ENCODE assay signal across 25 mouse cellular contexts in genomic region chr16:10486993-10487392, GRCm38 (mm10). TPM values are rescaled to one million over a fixed set of nuclear protein-coding genes. Genes with fewer than 3 reads are reported as not detected.
DNase-seq lines count a peak whose midpoint lies in the region; ATAC-seq lines count a peak whose summit lies in the region.
"Had no signal": no experiment of that assay in that cellular context is flagged by ENCODE, and none has a peak within 500 bp of the region (broad histone marks: within the 10 kb centered on the region; RNA-seq: fewer than 3 reads in every experiment).

No protein-coding gene starts in this region.

- ATAC-seq in heart, embryonic 11.5 days (replicated peaks; ENCODE audit: insufficient number of reproducible peaks, low FRiP score, low TSS enrichment): no peak
- ATAC-seq: activated CD4-positive, CD25-positive, alpha-beta regulatory T cell, adult 4 months; forebrain, embryonic 14.5 days; forebrain, postnatal 0 days; Patski had no signal

- no peak overlapping the region for H3K4me3 ChIP-seq in heart, embryonic 11.5 days (ENCODE audit: low read depth, low read length)
- no peak overlapping the region for H3K4me3 ChIP-seq in macrophage (ENCODE audit: inconsistent target)
- H3K4me3 ChIP-seq: embryonic facial prominence, embryonic 13.5 days; embryonic facial prominence, embryonic 15.5 days; erythroblast, embryonic 14.5 days; forebrain, embryonic 10.5 days; forebrain, embryonic 12.5 days had no signal

- no peaks in the 10 kb centered on the region for H3K9me3 ChIP-seq in heart, embryonic 11.5 days (replicated peaks; ENCODE audit: control insufficient read depth, low read length)
- H3K9me3 ChIP-seq: embryonic facial prominence, embryonic 13.5 days; embryonic facial prominence, embryonic 15.5 days; forebrain, embryonic 10.5 days; forebrain, embryonic 12.5 days; G1E had no signal

- 69% methylated on average over 3 of the region's 3 CpGs for WGBS in heart, embryonic 11.5 days (ENCODE audit: insufficient replicate concordance)
- WGBS in macrophage (ENCODE audit: missing documents): 56% methylated on average over 3 of the region's 3 CpGs

- H3K9ac ChIP-seq in heart, embryonic 11.5 days (ENCODE audit: low read depth, low read length): no peak overlapping the region
- H3K9ac ChIP-seq: embryonic facial prominence, embryonic 13.5 days; embryonic facial prominence, embryonic 15.5 days; forebrain, embryonic 12.5 days; forebrain, postnatal 0 days had no signal

- H3K36me3 ChIP-seq in heart, embryonic 11.5 days (ENCODE audit: control insufficient read depth, insufficient read depth, low read length): no peaks in the 10 kb centered on the region
- H3K36me3 ChIP-seq in macrophage (ENCODE audit: inconsistent target): no peaks in the 10 kb centered on the region
- H3K36me3 ChIP-seq: embryonic facial prominence, embryonic 13.5 days; embryonic facial prominence, embryonic 15.5 days; forebrain, embryonic 10.5 days; forebrain, embryonic 12.5 days; G1E had no signal

- peaks cover 26% of the 10 kb centered on the region for H3K27me3 ChIP-seq in heart, embryonic 11.5 days (ENCODE audit: control insufficient read depth, insufficient read depth, low read length)

- peaks cover 12% of the 10 kb centered on the region for H3K4me1 ChIP-seq in heart, embryonic 11.5 days (ENCODE audit: control insufficient read depth, insufficient read depth, low read length)
- H3K4me1 ChIP-seq: forebrain, embryonic 12.5 days had no signal

- no peak overlapping the region for H3K27ac ChIP-seq in heart, embryonic 11.5 days (ENCODE audit: low read depth, low read length)
- 0 out of 2 replicates have a peak overlapping the region, but pooled peaks have one; percentile 10 for H3K27ac ChIP-seq in macrophage
- H3K27ac ChIP-seq: embryonic facial prominence, embryonic 13.5 days; embryonic facial prominence, embryonic 15.5 days; forebrain, embryonic 10.5 days; forebrain, embryonic 12.5 days had no signal

- H3K79me2 ChIP-seq in macrophage (ENCODE audit: inconsistent target): no peaks in the 10 kb centered on the region

- no peak overlapping the region for H3K4me2 ChIP-seq in heart, embryonic 11.5 days
- H3K4me2 ChIP-seq: embryonic facial prominence, embryonic 13.5 days; embryonic facial prominence, embryonic 15.5 days; forebrain, embryonic 12.5 days had no signal

- DNase-seq in heart, adult 11 months: peak; percentile 82
- peak; percentile 55 for DNase-seq in A20 (ENCODE audit: low read depth, low spot score)
- DNase-seq in adrenal gland, adult 8-10 months: no peak
- DNase-seq: adrenal gland, postnatal 10 days; adrenal gland, postnatal 25 days; cerebellum, adult 11 months; cerebellum, adult 18-20 months; cerebellum, adult 8-10 months; cerebellum, adult 9-11 months; cerebellum, postnatal 14 days; cerebellum, postnatal 36 days; embryo, embryonic 11 days; forebrain, postnatal 0 days had no signal

RNA-seq across cellular contexts. Expression of gene Ciita, which starts 7.1 kb away (rescaled TPM):
- 0.19 and 0.35 TPM in 2 replicates for polyA plus RNA-seq in heart, embryonic 11.5 days (2014; fragmentation: Nextera tagmentation; extraction: Ambion mirVana)
- total RNA-seq in macrophage (2018; cell fraction: chromatin; rRNA removed): 10 to 100 TPM in 19 of 26 experiments, 1 to 10 TPM in 7; 4.0 to 68.9 (median 17.5) TPM
- total RNA-seq in macrophage (2018; cell fraction: cytosol; rRNA removed): 1 to 10 TPM; 1.8 to 9.4 (median 4.6) TPM
- total RNA-seq in macrophage (2018; cell fraction: nucleus; rRNA removed): 10 to 100 TPM in 24 of 26 experiments, 1 to 10 TPM in 2; 1.8 to 46.9 (median 18.7) TPM
- 0.31 to 5.2 TPM (median 1.5 TPM) in 3 replicates for polyA plus RNA-seq in macrophage (2018)
- 1 to 10 TPM; 1.8 to 6.0 (median 4.7) TPM for total RNA-seq in adrenal gland, adult 8-10 months (2022)
- total RNA-seq: forebrain, postnatal 0 days had no signal
- polyA plus RNA-seq: C2C12; erythroblast, embryonic 14.5 days; G1E had no signal

RNA-seq across cellular contexts. Expression of gene Tvp23a, which starts 39.8 kb away (rescaled TPM):
- 4.5 and 6.3 TPM in 2 replicates for polyA plus RNA-seq in heart, embryonic 11.5 days (2014; fragmentation: Nextera tagmentation; extraction: Ambion mirVana)
- 1 to 10 TPM in 1 of 26 experiments, under 1 TPM in 10, not detected in 15; 0.18 to 1.4 (median 0.43) TPM for total RNA-seq in macrophage (2018; cell fraction: chromatin; rRNA removed)
- under 1 TPM in 4 of 26 experiments, not detected in 22; 0.03 to 0.24 (median 0.08) TPM for total RNA-seq in macrophage (2018; cell fraction: cytosol; rRNA removed)
- total RNA-seq in macrophage (2018; cell fraction: nucleus; rRNA removed): under 1 TPM in 10 of 26 experiments, not detected in 16; 0.13 to 0.96 (median 0.23) TPM
- polyA plus RNA-seq in macrophage (2018): not detected in 3 replicates
- 1 to 10 TPM; 1.5 to 3.6 (median 3.2) TPM for total RNA-seq in adrenal gland, adult 8-10 months (2022)
- polyA plus RNA-seq: erythroblast, embryonic 14.5 days; G1E had no signal

RNA-seq across cellular contexts. Expression of gene Dexi, which starts 55.9 kb away (rescaled TPM):
- polyA plus RNA-seq in heart, embryonic 11.5 days (2014; fragmentation: Nextera tagmentation; extraction: Ambion mirVana): 14.3 and 16.3 TPM in 2 replicates
- total RNA-seq in macrophage (2018; cell fraction: chromatin; rRNA removed): 10 to 100 TPM in 10 of 26 experiments, 1 to 10 TPM in 16; 3.6 to 25.3 (median 8.2) TPM
- 10 to 100 TPM in 11 of 26 experiments, 1 to 10 TPM in 15; 6.2 to 15.5 (median 9.1) TPM for total RNA-seq in macrophage (2018; cell fraction: cytosol; rRNA removed)
- total RNA-seq in macrophage (2018; cell fraction: nucleus; rRNA removed): 10 to 100 TPM in 12 of 26 experiments, 1 to 10 TPM in 14; 4.9 to 18.4 (median 9.6) TPM
- polyA plus RNA-seq in macrophage (2018): 4.4 to 7.5 TPM (median 6.5 TPM) in 3 replicates
- 10 to 100 TPM; 21.3 to 29.9 (median 25.9) TPM for total RNA-seq in adrenal gland, adult 8-10 months (2022)

RNA-seq across cellular contexts. Expression of gene Clec16a, which starts 58.1 kb away (rescaled TPM):
- 28.8 and 39.1 TPM in 2 replicates for polyA plus RNA-seq in heart, embryonic 11.5 days (2014; fragmentation: Nextera tagmentation; extraction: Ambion mirVana)
- total RNA-seq in macrophage (2018; cell fraction: chromatin; rRNA removed): 100 to 1,000 TPM in 1 of 26 experiments, 10 to 100 TPM in 25; 42.5 to 110 (median 67.5) TPM
- total RNA-seq in macrophage (2018; cell fraction: cytosol; rRNA removed): 10 to 100 TPM; 12.7 to 20.3 (median 16.0) TPM
- 10 to 100 TPM; 20.5 to 61.0 (median 36.8) TPM for total RNA-seq in macrophage (2018; cell fraction: nucleus; rRNA removed)
- polyA plus RNA-seq in macrophage (2018): 9.0 to 13.9 TPM (median 12.7 TPM) in 3 replicates
- total RNA-seq in adrenal gland, adult 8-10 months (2022): 10 to 100 TPM; 37.2 to 55.9 (median 51.3) TPM
